Mouse (Mus musculus): ENCODE data around the gene Prss29. TPM values are rescaled to one million over a fixed set of nuclear protein-coding genes. Genes with fewer than 3 reads are reported as not detected.
A peak's percentile ranks its signal among the peaks of the same experiment; 100 is the strongest.

Gene Prss29
- polyA plus RNA-seq (2014; fragmentation: Nextera tagmentation; extraction: Ambion mirVana): not detected in 2 replicates

DNA sequence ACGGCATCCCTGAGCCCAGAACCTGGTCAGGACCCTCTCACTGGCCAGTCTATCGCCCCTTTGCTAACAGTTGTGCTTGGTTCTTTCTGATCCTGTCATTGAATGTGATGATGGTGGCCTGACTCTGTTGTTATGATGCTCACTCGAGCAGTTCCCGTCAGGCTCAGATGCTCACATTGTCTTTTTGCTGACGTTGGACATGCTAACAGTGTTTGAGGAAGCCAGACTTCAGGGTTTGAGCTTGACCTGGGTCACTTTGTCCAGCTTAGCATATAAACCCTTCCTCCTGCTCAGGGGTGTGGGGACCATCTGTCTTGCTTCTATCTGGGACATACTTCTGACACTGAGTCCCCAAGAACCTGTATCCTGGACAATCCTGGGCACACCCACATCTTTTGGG is at the start of gene Prss29:
Gene Prss29 (plus strand): TSS at position 301 of the 400 bp plus-strand sequence.
- no peak within 1 kb of the TSS for H3K4me2 ChIP-seq (ENCODE audit: low read depth, low read length)
- H3K27me3 ChIP-seq (ENCODE audit: control insufficient read depth, insufficient read depth, low read length): no peaks in the 10 kb centered on the region
- ATAC-seq (replicated peaks; ENCODE audit: insufficient number of reproducible peaks, low FRiP score, low TSS enrichment, low read depth) (no peak), DNase-seq (ENCODE audit: low spot score) (no peak)
- 81% methylated on average over 5 of the region's 5 CpGs for WGBS
- H3K4me1 ChIP-seq (ENCODE audit: control insufficient read depth, insufficient read depth, low read length): no peaks in the 10 kb centered on the region
- H3K9me3 ChIP-seq (replicated peaks; ENCODE audit: control insufficient read depth, low read length): no peaks in the 10 kb centered on the region
- no peak within 1 kb of the TSS for H3K4me3 ChIP-seq (ENCODE audit: low read depth, low read length)
- no peak within 1 kb of the TSS for H3K9ac ChIP-seq (replicated peaks; ENCODE audit: low read length)
- no peaks in the 10 kb centered on the region for H3K36me3 ChIP-seq (replicated peaks; ENCODE audit: control insufficient read depth, insufficient read depth, low read depth, low read length)
- H3K27ac ChIP-seq (replicated peaks; ENCODE audit: low read depth, low read length): no peak within 1 kb of the TSS

DNA sequence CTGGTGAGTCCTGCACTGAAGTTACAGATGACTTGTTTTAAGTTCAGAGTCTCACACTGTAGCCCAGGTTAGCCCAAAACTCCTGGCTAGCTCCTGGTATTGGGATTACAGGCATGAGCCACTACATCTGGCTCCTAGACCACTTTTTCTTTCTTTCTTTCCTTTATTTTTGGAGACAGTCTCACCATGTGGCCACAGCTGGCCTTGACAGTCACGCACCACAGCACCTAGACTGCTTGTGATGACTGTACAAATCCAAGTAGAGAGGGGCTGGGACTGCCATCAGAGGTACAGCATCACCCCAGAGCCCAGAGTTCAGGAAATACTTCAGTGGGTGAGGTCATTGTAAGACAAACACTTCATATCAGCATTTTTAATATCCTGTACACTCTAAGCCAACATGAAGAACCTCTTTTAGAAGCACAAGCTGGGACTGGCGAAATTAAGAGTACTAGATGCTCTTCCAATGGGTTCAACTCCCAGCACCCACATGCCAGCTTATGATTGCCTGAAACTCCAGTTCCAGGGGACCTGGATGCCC is 47.6 kb upstream of the Prss29 start:
- DNase-seq (ENCODE audit: low spot score) (no peak), ATAC-seq (replicated peaks; ENCODE audit: insufficient number of reproducible peaks, low FRiP score, low TSS enrichment, low read depth) (no peak)
- Histone ChIP-seq H3K27me3 (ENCODE audit: control insufficient read depth, insufficient read depth, low read length) (no peaks in the 10 kb centered on the region), H3K9me3 (replicated peaks; ENCODE audit: control insufficient read depth, low read length) (no peaks in the 10 kb centered on the region), H3K4me3 (ENCODE audit: low read depth, low read length) (no peak overlapping the region), H3K36me3 (replicated peaks; ENCODE audit: control insufficient read depth, insufficient read depth, low read depth, low read length) (peaks cover 21% of the 10 kb centered on the region), H3K4me2 (ENCODE audit: low read depth, low read length) (peak overlapping the region; percentile 94), H3K27ac (replicated peaks; ENCODE audit: low read depth, low read length) (no peak overlapping the region), H3K9ac (replicated peaks; ENCODE audit: low read length) (0 out of 2 replicates have a peak overlapping the region, but pooled peaks have one; percentile 18), H3K4me1 (ENCODE audit: control insufficient read depth, insufficient read depth, low read length) (peaks cover 6% of the 10 kb centered on the region)
- WGBS: 87% methylated on average over 2 of the region's 2 CpGs

DNA sequence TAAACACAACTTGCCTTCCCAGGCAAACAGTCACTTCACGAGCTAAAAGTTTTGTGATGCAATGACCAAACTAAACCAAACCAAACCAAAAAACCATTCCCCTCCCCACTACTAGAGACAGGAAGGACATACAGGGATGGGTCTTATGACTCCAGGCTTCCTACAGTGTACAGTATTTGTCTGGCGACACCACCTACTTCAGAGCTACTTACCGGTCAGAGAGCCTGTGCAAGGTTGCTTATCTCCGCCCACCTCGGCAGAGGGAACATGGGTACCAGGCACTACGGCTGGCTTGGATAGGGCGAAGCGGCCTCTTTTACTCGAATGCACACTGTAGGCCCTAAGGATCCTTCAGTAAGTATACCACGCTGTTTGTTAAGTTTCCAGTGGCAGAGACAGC is 46.1 kb upstream of the Prss29 start:
- ATAC-seq (replicated peaks; ENCODE audit: insufficient number of reproducible peaks, low FRiP score, low TSS enrichment, low read depth) (no peak), DNase-seq (ENCODE audit: low spot score) (peak; percentile 40)
- Histone ChIP-seq H3K27me3 (ENCODE audit: control insufficient read depth, insufficient read depth, low read length) (no peaks in the 10 kb centered on the region), H3K9me3 (replicated peaks; ENCODE audit: control insufficient read depth, low read length) (no peaks in the 10 kb centered on the region), H3K4me1 (ENCODE audit: control insufficient read depth, insufficient read depth, low read length) (peaks cover 6% of the 10 kb centered on the region), H3K36me3 (replicated peaks; ENCODE audit: control insufficient read depth, insufficient read depth, low read depth, low read length) (peaks cover 7% of the 10 kb centered on the region), H3K4me2 (ENCODE audit: low read depth, low read length) (peak overlapping the region; percentile 94), H3K27ac (replicated peaks; ENCODE audit: low read depth, low read length) (peak overlapping the region; percentile 96), H3K4me3 (ENCODE audit: low read depth, low read length) (peak overlapping the region; percentile 99), H3K9ac (replicated peaks; ENCODE audit: low read length) (peak overlapping the region; percentile 100)
- WGBS: 0% methylated on average over 10 of the region's 10 CpGs

DNA sequence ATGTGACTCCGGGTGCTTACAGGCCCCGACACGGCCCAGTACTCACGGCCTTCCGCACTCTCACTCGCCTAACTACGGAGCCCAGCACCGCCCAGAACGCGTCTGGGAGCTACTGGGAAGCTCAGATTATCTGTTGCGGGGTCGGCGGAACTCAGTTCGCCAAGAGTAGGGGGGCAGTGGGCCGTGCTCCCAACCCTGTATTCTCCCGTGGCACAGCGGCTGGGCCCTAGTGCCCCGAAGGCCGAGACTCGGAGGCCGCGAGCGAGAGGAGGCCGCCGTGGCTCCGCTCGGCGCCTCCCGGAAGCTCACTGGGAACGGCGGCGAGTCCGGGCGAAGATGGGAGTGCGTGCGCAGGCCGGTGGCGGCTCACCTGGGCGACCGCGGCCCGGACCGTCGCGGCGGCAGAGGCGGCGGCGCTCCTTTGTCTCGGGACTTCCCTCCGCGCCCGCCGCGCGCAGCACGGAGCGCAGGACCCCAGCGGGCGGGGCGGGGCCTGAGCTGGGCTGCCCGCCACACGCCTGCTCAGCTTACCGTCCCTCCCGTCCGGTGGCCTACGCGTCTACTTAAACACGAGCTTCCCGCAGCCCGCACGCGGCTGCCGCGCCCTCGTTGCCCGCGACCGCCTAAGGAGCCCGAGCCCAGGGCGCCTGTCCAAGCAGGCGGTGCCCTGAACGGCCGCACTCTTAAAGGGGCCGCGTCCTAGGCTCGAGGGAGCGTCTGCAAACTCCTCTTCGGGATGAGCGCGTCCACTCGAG is 45.3 kb upstream of the Prss29 start:
- H3K9ac ChIP-seq (replicated peaks; ENCODE audit: low read length): peak overlapping the region; percentile 100
- under 1% methylated on average over 86 of the region's 92 CpGs for WGBS
- peak overlapping the region; percentile 96 for H3K27ac ChIP-seq (replicated peaks; ENCODE audit: low read depth, low read length)
- H3K4me3 ChIP-seq (ENCODE audit: low read depth, low read length): peak overlapping the region; percentile 99
- no peaks in the 10 kb centered on the region for H3K27me3 ChIP-seq (ENCODE audit: control insufficient read depth, insufficient read depth, low read length)
- H3K4me2 ChIP-seq (ENCODE audit: low read depth, low read length): peak overlapping the region; percentile 94
- no peaks in the 10 kb centered on the region for H3K9me3 ChIP-seq (replicated peaks; ENCODE audit: control insufficient read depth, low read length)
- DNase-seq (ENCODE audit: low spot score) (peak; percentile 91), ATAC-seq (replicated peaks; ENCODE audit: insufficient number of reproducible peaks, low FRiP score, low TSS enrichment, low read depth) (peak; percentile 90)
- peaks cover 6% of the 10 kb centered on the region for H3K4me1 ChIP-seq (ENCODE audit: control insufficient read depth, insufficient read depth, low read length)
- H3K36me3 ChIP-seq (replicated peaks; ENCODE audit: control insufficient read depth, insufficient read depth, low read depth, low read length): peaks cover 5% of the 10 kb centered on the region

DNA sequence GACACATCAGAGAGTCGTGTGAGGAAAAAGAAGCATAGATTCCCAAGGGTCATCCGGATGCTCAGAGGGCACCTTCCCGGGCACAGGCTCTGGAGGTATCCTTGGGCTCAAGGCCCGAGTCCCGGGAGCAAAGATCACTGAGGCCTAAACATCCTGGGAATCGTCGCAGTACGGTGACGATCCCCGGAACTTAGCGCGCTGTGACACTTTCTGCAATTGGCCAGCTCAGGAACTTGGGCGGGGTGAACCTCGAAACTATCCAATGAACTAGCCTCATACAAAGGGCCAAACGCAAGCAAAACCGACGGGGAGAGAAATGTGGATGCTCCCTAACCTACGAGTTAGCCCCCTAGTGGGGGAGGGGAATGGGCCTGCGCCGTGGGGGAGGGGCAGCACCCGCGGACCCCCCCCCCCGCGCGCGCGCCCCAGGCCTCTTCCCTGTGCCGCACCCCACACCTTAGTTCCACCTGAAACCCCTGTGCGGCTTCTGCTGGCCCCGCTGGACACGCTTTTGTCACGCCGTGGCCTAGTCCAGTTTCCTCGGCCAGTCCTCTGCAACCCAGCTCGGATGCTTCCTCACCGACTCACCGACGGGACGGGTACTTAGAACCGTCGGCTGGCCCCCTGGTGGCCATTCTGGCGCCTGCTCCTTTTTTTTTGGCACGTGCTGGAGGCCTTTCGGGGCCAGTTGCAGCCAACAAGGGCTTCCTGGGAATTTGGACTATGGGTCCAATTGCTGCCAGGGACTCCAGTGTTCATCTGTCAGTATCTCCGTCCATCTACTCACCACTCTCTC is 44.5 kb upstream of the Prss29 start:
- no peaks in the 10 kb centered on the region for H3K9me3 ChIP-seq (replicated peaks; ENCODE audit: control insufficient read depth, low read length)

DNA sequence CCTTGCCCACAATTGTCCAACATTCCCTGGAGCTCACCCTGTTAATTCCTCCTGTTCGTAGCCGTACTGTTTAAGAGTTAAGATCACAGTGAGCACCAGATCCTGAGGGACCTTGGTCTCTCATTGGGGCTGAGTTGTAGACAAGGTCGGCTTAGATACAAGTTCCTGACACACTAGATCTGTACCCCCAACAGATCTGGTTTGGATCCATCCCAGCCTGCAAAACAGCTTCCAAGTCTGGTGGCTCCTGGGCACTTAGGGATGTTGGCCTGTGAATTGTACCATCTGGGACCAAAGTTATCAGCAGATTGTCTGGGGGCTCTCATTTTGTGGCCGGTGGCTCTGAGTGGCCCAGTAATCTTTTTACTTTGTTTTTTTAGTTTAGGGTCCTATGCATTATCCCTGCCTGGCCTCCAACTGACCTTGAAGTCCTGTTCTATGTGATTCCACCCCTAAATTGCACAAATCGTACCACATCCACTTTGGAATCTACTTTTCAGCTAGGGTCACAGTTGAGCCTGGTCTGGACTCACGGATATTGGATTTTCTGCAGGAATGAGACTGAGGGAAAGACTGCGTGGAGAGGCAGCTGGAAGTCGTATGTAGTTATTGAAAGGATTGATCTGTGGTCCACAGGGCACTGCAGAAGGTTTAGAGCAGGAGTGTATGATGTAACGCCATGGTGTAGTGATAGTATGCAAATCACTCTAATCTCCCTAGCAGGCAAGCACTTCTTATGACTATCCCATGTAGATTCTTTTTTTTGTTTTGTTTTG is 43.7 kb upstream of the Prss29 start, which contains the start of gene Ube2i:
Gene Ube2i (minus strand): TSS at position 52 of the 776 bp plus-strand sequence.
- ATAC-seq (replicated peaks; ENCODE audit: insufficient number of reproducible peaks, low FRiP score, low TSS enrichment, low read depth) (no peak), DNase-seq (ENCODE audit: low spot score) (no peak)
- H3K9ac ChIP-seq (replicated peaks; ENCODE audit: low read length): peak within 1 kb of the TSS; percentile 100
- no peaks in the 10 kb centered on the region for H3K27me3 ChIP-seq (ENCODE audit: control insufficient read depth, insufficient read depth, low read length)
- H3K4me1 ChIP-seq (ENCODE audit: control insufficient read depth, insufficient read depth, low read length): peaks cover 6% of the 10 kb centered on the region
- H3K4me2 ChIP-seq (ENCODE audit: low read depth, low read length): peak within 1 kb of the TSS; percentile 37
- peak within 1 kb of the TSS; percentile 99 for H3K4me3 ChIP-seq (ENCODE audit: low read depth, low read length)
- H3K9me3 ChIP-seq (replicated peaks; ENCODE audit: control insufficient read depth, low read length): no peaks in the 10 kb centered on the region
- WGBS: 84% methylated on average over 9 of the region's 9 CpGs
- no peaks in the 10 kb centered on the region for H3K36me3 ChIP-seq (replicated peaks; ENCODE audit: control insufficient read depth, insufficient read depth, low read depth, low read length)
- peak within 1 kb of the TSS; percentile 96 for H3K27ac ChIP-seq (replicated peaks; ENCODE audit: low read depth, low read length)

More for the DNA sequence above, 44.5 kb upstream of the Prss29 start:
- Histone ChIP-seq H3K4me1 (ENCODE audit: control insufficient read depth, insufficient read depth, low read length) (peaks cover 6% of the 10 kb centered on the region), H3K27ac (replicated peaks; ENCODE audit: low read depth, low read length) (peak overlapping the region; percentile 96), H3K9ac (replicated peaks; ENCODE audit: low read length) (peak overlapping the region; percentile 100), H3K4me3 (ENCODE audit: low read depth, low read length) (peak overlapping the region; percentile 99), H3K4me2 (ENCODE audit: low read depth, low read length) (peak overlapping the region; percentile 37), H3K36me3 (replicated peaks; ENCODE audit: control insufficient read depth, insufficient read depth, low read depth, low read length) (peaks cover 2% of the 10 kb centered on the region), H3K27me3 (ENCODE audit: control insufficient read depth, insufficient read depth, low read length) (no peaks in the 10 kb centered on the region)
- under 1% methylated on average over 39 of the region's 45 CpGs for WGBS
- peak; percentile 96 for DNase-seq (ENCODE audit: low spot score)
- peak; percentile 84 for ATAC-seq (replicated peaks; ENCODE audit: insufficient number of reproducible peaks, low FRiP score, low TSS enrichment, low read depth)

DNA sequence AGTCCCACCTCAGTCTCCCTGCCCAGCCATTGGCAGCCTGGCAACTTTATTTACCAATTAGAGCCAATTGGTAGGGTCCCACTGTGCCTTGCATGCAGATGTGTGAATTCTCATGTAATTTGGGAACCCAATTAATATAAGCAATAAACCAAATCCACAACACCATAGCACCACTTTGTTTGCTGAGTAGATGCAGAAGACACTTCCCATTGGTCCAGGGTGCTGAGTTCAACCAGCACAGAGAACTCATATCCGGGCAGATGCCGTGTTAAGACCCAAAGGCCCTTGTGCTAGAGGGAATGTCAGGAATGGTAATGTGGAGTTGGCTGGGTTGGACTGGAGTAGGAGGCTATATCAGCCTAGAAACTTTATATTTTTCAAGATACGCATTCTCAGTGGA is 42.6 kb upstream of the Prss29 start:
- 93% methylated on average over 3 of the region's 3 CpGs for whole genome bisulfite sequencing
- H3K9me3 ChIP-seq (replicated peaks; ENCODE audit: control insufficient read depth, low read length): no peaks in the 10 kb centered on the region
- peaks cover 6% of the 10 kb centered on the region; the same call in 1 of the 2 replicates for H3K4me1 ChIP-seq (ENCODE audit: control insufficient read depth, insufficient read depth, low read length)
- H3K4me3 ChIP-seq (ENCODE audit: low read depth, low read length): no peak overlapping the region
- ATAC-seq (replicated peaks; ENCODE audit: insufficient number of reproducible peaks, low FRiP score, low TSS enrichment, low read depth): no peak
- no peak overlapping the region for H3K27ac ChIP-seq (replicated peaks; ENCODE audit: low read depth, low read length)
- H3K9ac ChIP-seq (replicated peaks; ENCODE audit: low read length): no peak overlapping the region
- H3K4me2 ChIP-seq (ENCODE audit: low read depth, low read length): no peak overlapping the region
- DNase-seq (ENCODE audit: low spot score): no peak
- no peaks in the 10 kb centered on the region for H3K27me3 ChIP-seq (ENCODE audit: control insufficient read depth, insufficient read depth, low read length)
- no peaks in the 10 kb centered on the region for H3K36me3 ChIP-seq (replicated peaks; ENCODE audit: control insufficient read depth, insufficient read depth, low read depth, low read length)
